Mouse (Mus musculus) ES-Bruce4 (cell line): Measurements from ENCODE around the gene Stim1. TPM values are rescaled to one million over a fixed set of nuclear protein-coding genes. Genes with fewer than 3 reads are reported as not detected.
"Not testable (repeated sequence)": the region's sequence is repeated elsewhere in the genome, so short reads cannot be mapped to it uniquely, and the experiment has no call there.

Source experiments
- H3K27ac ChIP-seq: 2 replicates; pipeline ENCODE4 v1.5.1; 2012; ENCODE audit warnings: low read length, inconsistent platforms; ENCODE audit not compliant: insufficient read depth
- H3K27me3 ChIP-seq: 2 replicates; pipeline ENCODE4 v1.6.1; 2012; ENCODE audit warnings: mild to moderate bottlenecking, low read length, inconsistent platforms; ENCODE audit not compliant: control insufficient read depth, poor library complexity, insufficient read depth, severe bottlenecking
- H3K36me3 ChIP-seq: 2 replicates; pipeline ENCODE4 v1.6.1; 2012; ENCODE audit warnings: inconsistent platforms, mild to moderate bottlenecking, low read length, moderate library complexity; ENCODE audit not compliant: control insufficient read depth, poor library complexity, insufficient read depth, severe bottlenecking
- H3K4me1 ChIP-seq: one replicate; pipeline ENCODE4 v1.8.1; 2011; ENCODE audit warnings: low read length; ENCODE audit not compliant: control insufficient read depth, insufficient read depth
- H3K4me3 ChIP-seq: 2 replicates; pipeline ENCODE4 v1.5.1; 2011; ENCODE audit warnings: low read depth, mild to moderate bottlenecking, low read length
- H3K9ac ChIP-seq: 2 replicates; pipeline ENCODE4 v1.6.1; 2012; ENCODE audit warnings: low read depth, mild to moderate bottlenecking, inconsistent platforms; ENCODE audit not compliant: poor library complexity, severe bottlenecking
- H3K9me3 ChIP-seq: replicated peaks from 2 replicates; pipeline ENCODE4 v1.6.1; 2012; ENCODE audit warnings: mild to moderate bottlenecking, low read length, inconsistent platforms; ENCODE audit not compliant: control insufficient read depth, poor library complexity, insufficient read depth, severe bottlenecking
- CTCF ChIP-seq: IDR thresholded peaks from one replicate; pipeline ENCODE4 v1.8.1; 2011; ENCODE audit warnings: low read depth, low read length
- EP300 ChIP-seq: IDR thresholded peaks from 2 replicates; pipeline ENCODE4 v1.6.1; 2011; ENCODE audit warnings: low read depth, low read length; ENCODE audit not compliant: insufficient read depth
- POLR2A ChIP-seq: IDR thresholded peaks from one replicate; pipeline ENCODE4 v1.8.1; 2011; ENCODE audit warnings: low read length; ENCODE audit not compliant: insufficient read depth
- polyA plus RNA-seq: library from polyadenylated mRNA; stranded (reverse); fragments of >200 nt; gene quantifications from 2 replicates; pipeline ENCODE4 v1.2.4, GENCODE M21; 2011; ENCODE audit warnings: low read depth; ENCODE audit not compliant: missing spikeins, insufficient read depth, insufficient read length

The Stim1 gene
- polyA plus RNA-seq, 1 experiment = 26.0 TPM

GRCm38 (mm10) chr7:102478425-102478824 is 210.8 kb downstream of the Stim1 start:
- H3K4me1 ChIP-seq = no peaks in the 10 kb centered on the region
- no peaks in the 10 kb centered on the region for H3K9me3 ChIP-seq
- no peak overlapping the region for H3K4me3 ChIP-seq

GRCm38 (mm10) chr7:102478926-102479325 is 211.3 kb downstream of the Stim1 start:
- Histone ChIP-seq H3K27me3 (no peaks in the 10 kb centered on the region), H3K27ac (peak overlapping the region; percentile 46), H3K36me3 (no peaks in the 10 kb centered on the region), H3K9me3 (no peaks in the 10 kb centered on the region), H3K9ac (no peak overlapping the region), H3K4me1 (no peaks in the 10 kb centered on the region), H3K4me3 (no peak overlapping the region)
- TF ChIP-seq CTCF = no peak
- no peak for TF ChIP-seq EP300

More at GRCm38 (mm10) chr7:102478425-102478824, 210.8 kb downstream of the Stim1 start:
- Histone ChIP-seq H3K36me3 (no peaks in the 10 kb centered on the region), H3K27me3 (no peaks in the 10 kb centered on the region), H3K9ac (no peak overlapping the region), H3K27ac (no peak overlapping the region)
- no peak for TF ChIP-seq EP300
- TF ChIP-seq POLR2A = no peak
- no peak for TF ChIP-seq CTCF

GRCm38 (mm10) chr7:102479368-102480078 is 211.9 kb downstream of the Stim1 start:
- Histone ChIP-seq H3K4me3 (no peak overlapping the region), H3K27me3 (no peaks in the 10 kb centered on the region), H3K36me3 (no peaks in the 10 kb centered on the region), H3K9ac (no peak overlapping the region), H3K4me1 (no peaks in the 10 kb centered on the region), H3K27ac (peak overlapping the region; percentile 46), H3K9me3 (no peaks in the 10 kb centered on the region)
- TF ChIP-seq EP300 (peak; percentile 63; the same call in 1 of the 2 replicates), CTCF (no peak)

GRCm38 (mm10) chr7:102480821-102481220 is 213.2 kb downstream of the Stim1 start:
- Histone ChIP-seq H3K27ac (no peak overlapping the region), H3K4me3 (no peak overlapping the region), H3K9me3 (no peaks in the 10 kb centered on the region), H3K36me3 (no peaks in the 10 kb centered on the region), H3K4me1 (no peaks in the 10 kb centered on the region), H3K27me3 (no peaks in the 10 kb centered on the region), H3K9ac (no peak overlapping the region)
- TF ChIP-seq POLR2A = no peak
- no peak for TF ChIP-seq CTCF
- no peak for TF ChIP-seq EP300

- Histone ChIP-seq H3K27ac (no peak within 1 kb of the TSS), H3K27me3 (no peaks in the 10 kb centered on the region), H3K36me3 (no peaks in the 10 kb centered on the region), H3K4me1 (no peaks in the 10 kb centered on the region), H3K9me3 (no peaks in the 10 kb centered on the region), H3K9ac (no peak within 1 kb of the TSS), H3K4me3 (no peak within 1 kb of the TSS)
- TF ChIP-seq EP300 = no peak
- no peak for TF ChIP-seq POLR2A
- no peak for TF ChIP-seq CTCF
Measured at GRCm38 (mm10) chr7:102481579-102481978, 214.0 kb downstream of the Stim1 start, which contains the start of gene Olfr543. Gene Olfr543 (minus strand): TSS chr7:102481679.

GRCm38 (mm10) chr7:102483665-102484064 is 216.1 kb downstream of the Stim1 start:
- Histone ChIP-seq H3K9ac (no peak overlapping the region), H3K27ac (no peak overlapping the region), H3K4me3 (no peak overlapping the region), H3K4me1 (no peaks in the 10 kb centered on the region), H3K9me3 (no peaks in the 10 kb centered on the region), H3K27me3 (no peaks in the 10 kb centered on the region), H3K36me3 (no peaks in the 10 kb centered on the region)
- TF ChIP-seq EP300 (no peak), CTCF (no peak), POLR2A (no peak)

- H3K27ac ChIP-seq, H3K4me1 ChIP-seq, H3K9me3 ChIP-seq, H3K4me3 ChIP-seq, H3K27me3 ChIP-seq, H3K9ac ChIP-seq, H3K36me3 ChIP-seq: not testable (repeated sequence)
Measured at GRCm38 (mm10) chr7:102484766-102485165, 217.2 kb downstream of the Stim1 start.
